Mouse (Mus musculus) C2C12 (cell line): Measurements from ENCODE around the gene 2900026A02Rik. TPM values are rescaled to one million over a fixed set of nuclear protein-coding genes. Genes with fewer than 3 reads are reported as not detected.

Source experiments
- H3K27me3 ChIP-seq: one replicate; pipeline ENCODE4 v1.6.1; 2011; ENCODE audit not compliant: control insufficient read depth, insufficient read depth, insufficient read length
- H3K36me3 ChIP-seq: one replicate; pipeline ENCODE4 v1.6.1; 2011; ENCODE audit not compliant: control insufficient read depth, insufficient read depth
- H3K4me3 ChIP-seq: one replicate; pipeline ENCODE4 v1.5.1; 2011; ENCODE audit warnings: mild to moderate bottlenecking, control low read depth; ENCODE audit not compliant: poor library complexity, insufficient read depth, severe bottlenecking
- H3K79me2 ChIP-seq: one replicate; pipeline ENCODE4 v1.6.1; 2011; ENCODE audit not compliant: control insufficient read depth, insufficient read depth
- H3K79me3 ChIP-seq: one replicate; pipeline ENCODE4 v1.6.1; 2011; ENCODE audit warnings: low read depth, control low read depth
- H3ac ChIP-seq: one replicate; pipeline ENCODE3; 2011; ENCODE audit warnings: low read depth; ENCODE audit not compliant: control insufficient read depth, insufficient read length
- CEBPB ChIP-seq: IDR thresholded peaks from one replicate; pipeline ENCODE4 v1.6.1; 2011; ENCODE audit warnings: low read depth, mild to moderate bottlenecking, control low read depth, moderate library complexity
- CTCF ChIP-seq: IDR thresholded peaks from one replicate; pipeline ENCODE4 v1.5.1; 2011; ENCODE audit not compliant: control insufficient read depth, insufficient read depth, insufficient read length
- FOSL1 ChIP-seq: IDR thresholded peaks from one replicate; pipeline ENCODE4 v1.8.0; 2011; ENCODE audit warnings: mild to moderate bottlenecking, low read length; ENCODE audit not compliant: poor library complexity, insufficient read depth, severe bottlenecking
- MAX ChIP-seq: IDR thresholded peaks from one replicate; pipeline ENCODE4 v1.6.1; 2011; ENCODE audit warnings: mild to moderate bottlenecking, control low read depth
- MYOD1 ChIP-seq: IDR thresholded peaks from one replicate; pipeline ENCODE4 v1.6.1; 2011; ENCODE audit warnings: low read depth; ENCODE audit not compliant: control insufficient read depth, insufficient read length
- MYOG ChIP-seq: IDR thresholded peaks from one replicate; pipeline ENCODE4 v1.6.1; 2011; ENCODE audit not compliant: control insufficient read depth, insufficient read length; ENCODE audit errors: extremely low read depth
- USF1 ChIP-seq: IDR thresholded peaks from one replicate; pipeline ENCODE4 v1.6.1; 2011; ENCODE audit warnings: low read depth, mild to moderate bottlenecking, control low read depth, moderate library complexity
- polyA plus RNA-seq: library from polyadenylated mRNA; unstranded; fragments of >200 nt; fragmentation: generic; extraction: Trizol; gene quantifications from one replicate; pipeline ENCODE4 v1.2.1, GENCODE M21; 2012; ENCODE audit warnings: missing spikeins

The 2900026A02Rik gene
- polyA plus RNA-seq, 1 experiment = 8.4 TPM

DNA sequence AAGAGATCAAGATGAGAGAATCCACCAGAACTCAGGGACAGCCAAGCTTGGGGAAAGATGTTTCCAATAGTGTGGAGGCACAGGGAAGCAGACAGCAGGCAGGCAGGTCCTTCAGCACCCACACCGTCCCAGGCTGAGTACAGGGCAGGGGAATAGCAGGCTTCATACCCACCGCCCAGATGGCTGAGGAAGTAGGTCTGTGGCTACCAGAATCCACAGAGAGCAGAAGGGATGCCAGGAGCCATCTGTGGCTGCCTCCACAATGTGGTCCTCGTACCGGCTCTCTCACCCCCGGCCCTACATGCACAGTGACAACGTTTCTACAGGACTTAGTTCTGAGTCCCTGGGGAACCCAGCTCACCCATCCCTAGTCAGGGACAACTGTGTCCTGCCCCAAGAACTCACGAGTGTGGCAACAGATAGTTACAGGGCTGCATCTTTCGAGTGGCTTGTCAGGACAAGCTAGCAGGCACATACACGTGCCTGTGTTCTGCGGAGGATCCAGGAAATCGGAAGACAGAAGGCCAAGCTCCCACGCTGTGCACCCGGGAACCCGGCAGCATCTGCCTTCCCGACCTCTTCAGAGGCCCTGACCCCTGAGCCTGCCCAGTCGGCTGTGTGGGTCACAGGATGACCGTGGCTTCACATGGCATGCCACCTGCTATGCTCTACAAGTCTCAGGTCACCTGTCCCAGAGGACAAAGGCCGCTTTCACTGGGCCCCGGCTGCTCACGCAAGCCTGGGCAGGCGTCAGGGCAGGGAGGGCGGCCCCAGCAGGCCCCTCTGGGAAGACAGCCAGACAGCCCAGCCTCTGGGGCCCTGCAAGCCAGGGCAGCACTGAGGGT, 68.2 kb downstream of the 2900026A02Rik start:
- no peak overlapping the region for H3ac ChIP-seq
- no peak for TF ChIP-seq CTCF
- no peak for TF ChIP-seq FOSL1
- no peak for TF ChIP-seq USF1
- no peak for TF ChIP-seq MYOG
- no peak for TF ChIP-seq MAX
- no peak for TF ChIP-seq CEBPB
- no peak for TF ChIP-seq MYOD1
- H3K27me3 ChIP-seq = no peaks in the 10 kb centered on the region
- H3K79me3 ChIP-seq = peaks cover 3% of the 10 kb centered on the region
- H3K4me3 ChIP-seq = no peak overlapping the region
- no peaks in the 10 kb centered on the region for H3K36me3 ChIP-seq
- H3K79me2 ChIP-seq = peaks cover 36% of the 10 kb centered on the region

DNA sequence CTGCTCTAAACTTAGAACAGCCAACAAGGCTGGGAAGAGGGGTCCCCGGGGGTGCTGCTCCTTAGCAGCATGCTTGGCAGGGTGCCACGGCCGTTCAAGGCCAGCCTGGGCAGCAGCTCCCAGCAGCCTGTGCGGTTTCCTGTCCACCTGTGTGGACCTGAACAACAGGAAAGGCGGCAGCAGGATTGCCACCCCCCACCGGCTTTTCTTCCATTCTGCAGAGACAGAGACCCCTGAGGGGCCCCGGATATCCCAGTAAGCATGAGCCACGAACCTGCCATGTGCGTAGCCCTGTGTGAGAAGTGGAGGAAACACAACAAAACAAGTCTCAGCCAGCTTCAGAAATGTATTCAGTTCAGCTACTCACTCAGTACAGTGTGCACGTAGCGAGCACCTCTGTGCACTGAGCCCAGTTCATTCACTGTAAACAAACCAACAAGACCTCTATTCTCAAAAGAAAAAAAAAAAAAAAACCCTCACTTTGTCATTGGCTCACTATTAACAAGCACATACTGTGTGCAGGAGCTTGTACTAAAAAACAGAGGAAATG, 69.4 kb downstream of the 2900026A02Rik start:
- Histone ChIP-seq H3K36me3 (no peaks in the 10 kb centered on the region), H3K4me3 (no peak overlapping the region), H3K79me3 (peaks cover 3% of the 10 kb centered on the region), H3K27me3 (no peaks in the 10 kb centered on the region), H3K79me2 (peaks cover 35% of the 10 kb centered on the region), H3ac (no peak overlapping the region)
- TF ChIP-seq CTCF = no peak
- no peak for TF ChIP-seq CEBPB

DNA sequence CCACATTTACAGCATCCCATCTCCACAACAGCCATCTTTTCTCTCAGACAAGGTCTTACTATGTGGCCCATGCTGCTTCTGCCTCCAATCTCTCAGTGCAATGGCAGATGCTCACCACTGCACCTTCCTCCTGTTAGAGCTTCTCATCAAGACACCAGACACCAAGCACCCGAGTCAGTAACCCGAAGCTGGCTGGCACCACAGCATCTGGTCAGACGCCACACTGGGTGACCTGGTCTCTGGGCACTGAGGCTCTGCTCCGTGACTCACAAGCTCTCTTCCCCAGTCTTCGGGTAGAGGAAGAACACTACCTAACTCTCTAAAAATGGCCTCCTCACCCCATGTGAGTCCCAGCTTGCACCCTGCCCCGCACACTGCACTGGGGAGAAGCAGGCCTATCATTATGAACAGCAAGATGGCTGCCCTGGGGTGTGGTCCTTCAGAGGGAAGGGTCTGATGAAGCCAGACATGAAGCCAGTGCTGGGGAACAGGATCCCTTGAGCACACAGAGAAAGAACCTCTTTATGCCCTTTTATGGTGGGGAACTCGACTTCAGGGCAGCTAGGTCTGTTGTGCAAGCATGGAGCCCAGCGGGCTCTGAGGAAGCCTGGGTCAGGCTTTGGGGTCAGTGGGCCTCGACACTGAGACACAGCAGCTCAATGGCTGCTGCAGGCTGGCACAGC, 70.0 kb downstream of the 2900026A02Rik start:
- no peak for TF ChIP-seq CTCF
- TF ChIP-seq FOSL1 = no peak
- no peak for TF ChIP-seq MYOG
- TF ChIP-seq USF1 = no peak
- TF ChIP-seq MYOD1 = no peak
- no peak for TF ChIP-seq MAX
- TF ChIP-seq CEBPB = no peak
- Histone ChIP-seq H3K79me2 (peaks cover 29% of the 10 kb centered on the region), H3K36me3 (no peaks in the 10 kb centered on the region), H3K4me3 (no peak overlapping the region), H3ac (no peak overlapping the region), H3K27me3 (no peaks in the 10 kb centered on the region), H3K79me3 (peaks cover 3% of the 10 kb centered on the region)

DNA sequence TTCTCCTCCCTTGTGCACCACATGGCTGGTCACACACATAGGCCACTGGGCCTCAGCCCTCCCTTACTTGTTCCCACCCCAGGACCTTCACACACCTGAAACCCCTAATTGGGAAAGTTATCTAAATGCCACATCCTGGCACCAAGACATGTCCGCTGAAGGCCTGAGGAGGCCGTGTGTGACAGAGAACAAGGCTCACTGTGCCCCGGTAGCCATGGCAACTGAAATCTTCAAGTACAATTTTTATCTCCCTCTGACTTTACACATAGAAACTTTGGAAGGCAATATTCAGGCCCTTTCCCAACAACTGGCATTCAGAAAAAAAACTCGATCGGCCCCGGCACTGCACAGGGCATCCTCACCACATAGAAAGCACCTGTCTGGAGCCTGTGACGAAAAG, 72.0 kb downstream of the 2900026A02Rik start:
- Histone ChIP-seq H3K36me3 (no peaks in the 10 kb centered on the region), H3K27me3 (no peaks in the 10 kb centered on the region)
- TF ChIP-seq CTCF (no peak), MYOD1 (no peak), MAX (no peak), MYOG (no peak), USF1 (no peak), FOSL1 (no peak), CEBPB (no peak)

DNA sequence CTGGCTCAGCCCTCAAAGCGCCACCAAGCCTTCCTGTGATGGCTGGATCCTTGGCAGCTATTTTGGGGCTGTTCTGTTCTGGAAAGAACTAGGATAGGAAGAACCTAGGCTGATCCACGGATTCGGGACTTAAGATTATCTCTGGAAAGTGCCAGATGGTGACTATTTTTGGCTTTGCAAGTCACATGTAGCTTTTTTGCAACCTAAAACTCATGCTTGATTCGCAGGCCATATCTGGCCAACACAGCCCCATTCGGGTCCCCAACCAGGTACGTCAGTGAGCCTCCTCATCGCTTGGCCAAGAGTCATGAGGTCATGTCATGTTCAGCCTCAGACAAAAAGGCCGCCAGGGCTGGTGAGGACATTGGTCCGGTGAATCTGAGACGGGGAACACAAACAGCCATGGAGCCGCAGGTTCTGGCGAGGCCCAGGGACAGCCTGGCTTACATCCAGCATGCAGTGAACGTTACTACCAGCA, 73.0 kb downstream of the 2900026A02Rik start:
- no peak for TF ChIP-seq CTCF
- TF ChIP-seq MYOG = no peak
- no peak for TF ChIP-seq USF1
- TF ChIP-seq MYOD1 = no peak
- no peak for TF ChIP-seq FOSL1
- TF ChIP-seq MAX = no peak
- no peak for TF ChIP-seq CEBPB
- Histone ChIP-seq H3K4me3 (no peak overlapping the region), H3K79me2 (no peaks in the 10 kb centered on the region), H3ac (no peak overlapping the region), H3K79me3 (no peaks in the 10 kb centered on the region), H3K36me3 (no peaks in the 10 kb centered on the region), H3K27me3 (no peaks in the 10 kb centered on the region)

More for the DNA sequence above, 72.0 kb downstream of the 2900026A02Rik start:
- Histone ChIP-seq H3K79me3 (peaks cover under 1% of the 10 kb centered on the region), H3K4me3 (no peak overlapping the region), H3K79me2 (peaks cover 9% of the 10 kb centered on the region), H3ac (no peak overlapping the region)
